Mouse (Mus musculus) ovary, postnatal 14 days (tissue): ENCODE measurements around the gene Rs1.
"Not testable (repeated sequence)": the region's sequence is repeated elsewhere in the genome, so short reads cannot be mapped to it uniquely, and the experiment has no call there.

ENCODE experiments used
- DNase-seq: peaks from one replicate; pipeline ENCODE4 v3.0.0; 2022; ENCODE audit warnings: low spot score

The Rs1 gene

GRCm38 (mm10) chrX:160767713-160768112, at the start of gene Rs1:
Rs1 (plus strand) TSS chrX:160768013.
- no peak for DNase-seq

DNA sequence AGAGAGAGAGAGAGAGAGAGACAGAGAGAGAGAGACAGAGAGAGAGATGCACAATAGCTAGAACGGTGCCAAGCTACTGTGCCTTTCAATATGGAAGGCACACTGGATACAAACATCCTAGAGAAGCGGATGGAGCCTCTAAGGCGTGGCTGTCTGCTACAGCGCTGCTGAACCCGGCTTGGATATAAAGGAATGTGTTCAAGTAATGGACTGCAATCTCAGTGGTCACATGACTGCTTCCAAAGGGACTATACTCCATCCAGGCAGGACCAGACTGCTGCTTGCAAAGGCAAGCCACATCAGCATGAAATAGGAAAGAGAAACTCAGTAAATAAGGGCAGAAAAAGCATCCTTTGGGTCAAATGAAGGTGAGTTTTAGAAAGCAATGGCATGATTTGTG, 32.2 kb upstream of the Rs1 start, which contains the start of gene Ppef1:
Gene Ppef1 (minus strand): TSS at position 116 of the 400 bp plus-strand sequence.
- DNase-seq: no peak

DNA sequence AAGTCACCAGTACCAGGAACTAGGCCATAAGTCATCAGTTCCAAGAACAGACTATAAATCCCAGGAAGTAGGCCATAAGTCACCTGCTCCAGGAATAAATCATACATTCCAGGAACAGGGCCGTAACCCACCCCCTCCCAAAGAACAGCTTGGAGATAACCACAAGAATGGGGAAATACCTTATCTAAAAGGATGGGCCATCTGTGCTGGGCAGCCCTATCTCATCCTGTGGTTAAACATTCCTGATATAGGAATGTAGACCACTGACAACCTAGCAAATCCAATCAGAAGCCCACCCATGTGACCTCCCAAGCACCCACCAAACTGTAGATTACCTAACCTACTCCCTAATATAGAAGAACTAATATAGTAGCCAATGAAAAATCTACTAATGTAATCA, 22.4 kb upstream of the Rs1 start:
- no peak for DNase-seq

DNA sequence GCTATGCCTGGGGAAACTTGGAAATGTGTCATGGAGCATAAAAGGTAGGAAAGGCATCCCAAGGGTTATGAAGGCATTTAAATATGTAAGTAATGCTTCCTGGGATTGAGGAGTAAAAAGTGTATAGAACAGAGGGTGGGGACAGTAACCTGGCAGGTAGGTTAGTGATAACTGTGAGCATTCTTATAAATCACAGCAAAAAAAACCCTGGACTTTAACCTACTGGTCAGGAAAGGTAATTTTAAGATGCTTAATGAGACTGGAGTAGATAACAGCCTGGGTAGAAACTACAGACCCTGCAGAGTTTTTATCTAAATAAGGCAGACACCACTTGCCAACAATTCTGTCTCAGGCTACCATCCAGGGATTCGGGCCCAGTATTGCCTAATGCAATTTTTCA, 19.2 kb upstream of the Rs1 start:
- no peak for DNase-seq

- no peak for DNase-seq
These were observed 17.0 kb upstream of the Rs1 start for GRCm38 (mm10) chrX:160750808-160751207.

DNA sequence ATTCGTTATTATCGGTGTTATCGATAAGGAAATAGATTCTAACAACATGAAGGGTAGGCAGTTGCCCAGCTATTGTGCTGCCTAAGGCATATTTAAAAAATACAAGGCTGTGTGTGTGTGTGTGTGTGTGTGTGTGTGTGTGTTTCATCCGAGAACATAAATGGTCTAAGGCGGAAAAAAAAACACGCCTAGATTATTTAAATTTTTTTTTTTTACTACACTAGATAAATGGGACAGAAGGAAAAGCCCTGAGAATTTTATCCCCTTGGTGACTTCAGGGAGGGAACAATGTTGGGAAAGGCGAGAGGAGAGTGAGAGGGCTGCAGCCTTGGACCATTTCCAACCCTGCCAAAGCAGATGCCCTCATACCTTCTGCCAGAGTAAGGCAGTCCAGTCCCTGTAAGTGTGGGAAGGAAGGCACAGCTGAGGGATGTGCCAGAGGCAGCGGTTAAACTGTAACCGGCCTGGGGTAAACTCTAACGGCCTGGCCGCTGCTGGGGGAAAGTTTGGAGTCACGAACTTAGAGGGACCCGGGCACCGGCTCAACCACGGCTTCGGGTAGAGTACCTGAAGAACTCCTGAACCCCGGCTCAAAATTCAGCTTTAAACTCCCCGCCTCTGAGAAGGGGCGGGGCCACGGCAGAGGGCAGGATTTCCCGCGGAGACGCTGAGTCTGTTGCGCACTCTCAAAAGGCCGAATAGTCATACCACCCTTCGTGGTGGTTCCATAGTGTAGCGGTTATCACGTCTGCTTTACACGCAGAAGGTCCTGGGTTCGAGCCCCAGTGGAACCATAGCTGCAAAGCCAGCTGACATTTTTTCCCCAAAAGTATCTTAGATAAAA, 2.2 kb upstream of the Rs1 start:
- DNase-seq: peak; percentile 93

DNA sequence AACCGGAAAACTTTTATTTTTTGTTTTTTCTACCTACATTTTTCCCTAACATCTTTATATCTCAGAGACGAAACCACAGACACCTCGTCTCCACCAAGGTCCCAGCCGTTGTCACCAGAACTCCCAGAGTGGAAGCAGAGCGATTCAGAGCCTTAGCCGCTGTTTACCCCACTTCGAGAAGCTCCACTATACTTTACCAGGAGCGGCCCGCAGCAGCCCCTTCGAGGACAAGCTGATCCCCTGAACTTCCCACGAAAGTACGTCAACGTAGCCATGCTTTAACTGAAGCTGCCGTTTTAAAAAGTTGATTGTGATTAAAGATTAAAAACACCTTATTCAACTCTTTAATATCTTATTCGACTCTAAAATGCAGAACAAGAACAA, 1.6 kb upstream of the Rs1 start:
- no peak for DNase-seq

DNA sequence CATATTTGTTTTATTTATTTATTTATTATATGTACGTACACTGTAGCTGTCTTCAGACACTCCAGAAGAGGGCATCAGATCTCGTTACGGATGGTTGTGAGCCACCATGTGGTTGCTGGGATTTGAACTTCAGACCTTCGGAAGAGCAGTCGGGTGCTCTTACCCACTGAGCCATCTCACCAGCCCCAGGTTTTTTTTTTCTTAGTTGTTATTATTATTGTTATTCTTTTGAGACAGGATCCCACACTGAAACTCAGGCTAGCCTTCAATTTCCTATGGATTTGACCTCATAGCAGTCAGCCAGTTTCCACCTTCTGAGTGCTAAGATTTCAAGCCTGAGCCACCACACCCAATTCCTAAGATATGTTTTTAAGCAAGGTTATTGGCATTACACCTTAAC, 1.8 kb downstream of the Rs1 start:
- DNase-seq: not testable (repeated sequence)

GRCm38 (mm10) chrX:160773033-160773432, 5.2 kb downstream of the Rs1 start:
- no peak for DNase-seq

GRCm38 (mm10) chrX:160782276-160782675, 14.5 kb downstream of the Rs1 start:
- no peak for DNase-seq

GRCm38 (mm10) chrX:160794920-160795319, 27.1 kb downstream of the Rs1 start:
- DNase-seq: no peak

GRCm38 (mm10) chrX:160804409-160805150, 36.8 kb downstream of the Rs1 start:
- no peak for DNase-seq

- no peak for DNase-seq
These were observed 40.4 kb downstream of the Rs1 start for GRCm38 (mm10) chrX:160808226-160808625.
